Comparison of ENCODE assay signal across 25 mouse cellular contexts in genomic region chr12:55565206-55565605, GRCm38 (mm10). TPM values are rescaled to one million over a fixed set of nuclear protein-coding genes. Genes with fewer than 3 reads are reported as not detected.
DNase-seq lines count a peak whose midpoint lies in the region; TF ChIP-seq lines count a peak whose summit lies in the region.
"Had no signal": no experiment of that assay in that cellular context is flagged by ENCODE, and none has a peak within 500 bp of the region (broad histone marks: within the 10 kb centered on the region; RNA-seq: fewer than 3 reads in every experiment).

Gene Aldoart2 (plus strand): TSS chr12:55565239.

- no peak within 1 kb of the TSS for H3K27ac ChIP-seq in olfactory bulb, adult 2 months (ENCODE audit: insufficient read depth, low read depth, low read length)
- H3K27ac ChIP-seq: embryonic facial prominence, embryonic 10.5 days; forebrain, embryonic 10.5 days; gastrocnemius, adult 2 months; heart, embryonic 13.5 days; hindbrain, embryonic 12.5 days had no signal

- peaks cover 35% of the 10 kb centered on the region for H3K4me1 ChIP-seq in E14TG2a.4 (replicated peaks; ENCODE audit: low read depth, low read length)
- H3K4me1 ChIP-seq in olfactory bulb, adult 2 months (ENCODE audit: control insufficient read depth, insufficient read depth, low read length), result peaks cover 5% of the 10 kb centered on the region; the same call in 1 of the 2 replicates
- H3K4me1 ChIP-seq: heart, embryonic 13.5 days had no signal

- WGBS in olfactory bulb, adult 2 months, result 97% methylated on average over 19 of the region's 19 CpGs

- no peak for TF ChIP-seq CTCF in E14TG2a.4 (conservative IDR thresholded peaks at IDR 0.05; ENCODE audit: low read length)
- TF ChIP-seq CTCF in olfactory bulb, adult 2 months (IDR thresholded peaks at IDR 0.05; ENCODE audit: insufficient read depth, low read depth, low read length), result no peak

- peaks cover 8% of the 10 kb centered on the region for H3K27me3 ChIP-seq in E14TG2a.4 (ENCODE audit: insufficient read depth, low read length)
- H3K27me3 ChIP-seq: heart, embryonic 13.5 days; hindbrain, embryonic 12.5 days had no signal

- peak; percentile 36 to 47 for DNase-seq in cerebellum, postnatal 14 days
- DNase-seq in cerebellum, adult 9-11 months, result no peak
- DNase-seq in layer of hippocampus, postnatal 14 days (ENCODE audit: low spot score in 2 of 2), result peak; percentile 18 to 20
- DNase-seq in layer of hippocampus, adult 9-10 months (ENCODE audit: low spot score), result no peak
- DNase-seq in c-Kit-positive CD71-positive TER-119-positive erythroid progenitor cells, embryonic 14.5 days (ENCODE audit: low spot score), result no peak
- DNase-seq: adrenal gland, adult 8-10 months; adrenal gland, postnatal 36 days; cerebellum, adult 11-12 months; cerebellum, postnatal 36 days; gastrocnemius, adult 2 months; gastrocnemius, postnatal 25 days; heart, postnatal 36 days had no signal

- peak within 1 kb of the TSS; percentile 70 for H3K4me3 ChIP-seq in E14TG2a.4 (replicated peaks; ENCODE audit: low read length)
- H3K4me3 ChIP-seq in olfactory bulb, adult 2 months (ENCODE audit: insufficient read depth, low read depth, low read length), result no peak within 1 kb of the TSS
- H3K4me3 ChIP-seq: embryonic facial prominence, embryonic 10.5 days; erythroblast, embryonic 14.5 days; forebrain, embryonic 10.5 days; gastrocnemius, adult 2 months; heart, embryonic 13.5 days; hindbrain, embryonic 12.5 days had no signal

- H3K36me3 ChIP-seq in E14TG2a.4 (ENCODE audit: insufficient read depth, low read length), result no peaks in the 10 kb centered on the region
- H3K36me3 ChIP-seq: embryonic facial prominence, embryonic 10.5 days; forebrain, embryonic 10.5 days; heart, embryonic 13.5 days; hindbrain, embryonic 12.5 days had no signal

- no peak for TF ChIP-seq POLR2A in olfactory bulb, adult 2 months (IDR thresholded peaks at IDR 0.05; ENCODE audit: insufficient read depth, low read depth, low read length)

- peaks cover 4% of the 10 kb centered on the region; the same call in 1 of the 2 replicates for H3K9me3 ChIP-seq in E14TG2a.4 (ENCODE audit: low read length)
- H3K9me3 ChIP-seq: embryonic facial prominence, embryonic 10.5 days; forebrain, embryonic 10.5 days; heart, embryonic 13.5 days; hindbrain, embryonic 12.5 days had no signal

RNA-seq across cellular contexts. Expression of gene Aldoart2, which starts in this region (rescaled TPM):
- total RNA-seq in layer of hippocampus, postnatal 14 days (2021), result not detected
- polyA plus RNA-seq in olfactory bulb, adult 2 months (2012; ENCODE audit: insufficient read depth, insufficient read length, low replicate concordance, missing spikeins), result not detected in 2 replicates
- total RNA-seq: adrenal gland, adult 8-10 months; adrenal gland, postnatal 36 days; granulocyte monocyte progenitor cell, adult 5-6 weeks; heart, postnatal 36 days had no signal
- polyA plus RNA-seq: C2C12; embryonic facial prominence, embryonic 10.5 days; embryonic facial prominence, embryonic 14.5 days; forebrain, embryonic 10.5 days; forebrain, embryonic 14.5 days; heart, embryonic 13.5 days; heart, postnatal 0 days; hindbrain, embryonic 12.5 days; hindbrain, embryonic 16.5 days had no signal

Comparison
In these comparisons a context has a peak if more than half of its experiments do, and no peak if none do; other contexts are left out.
1. DNase-seq: peak in cerebellum, postnatal 14 days (2 of 2); none in cerebellum, adult 9-11 months (single experiment), layer of hippocampus, adult 9-10 months (single experiment) and c-Kit-positive CD71-positive TER-119-positive erythroid progenitor cells, embryonic 14.5 days (single experiment).
2. Peak in DNase-seq in layer of hippocampus, postnatal 14 days; RNA of the gene not detected or under 1 TPM.